Mouse (Mus musculus) spleen, embryonic (tissue): ENCODE results near the gene Lat2.
"Not testable (repeated sequence)": the region's sequence is repeated elsewhere in the genome, so short reads cannot be mapped to it uniquely, and the experiment has no call there.

Source experiments
- CTCF ChIA-PET: fragments of 350-600 bp; sonication (Branson Sonifier 250); formaldehyde crosslinking; loops from one replicate; lab custom pipeline; 2022; lab: Charles Lee

Lat2 gene

DNA sequence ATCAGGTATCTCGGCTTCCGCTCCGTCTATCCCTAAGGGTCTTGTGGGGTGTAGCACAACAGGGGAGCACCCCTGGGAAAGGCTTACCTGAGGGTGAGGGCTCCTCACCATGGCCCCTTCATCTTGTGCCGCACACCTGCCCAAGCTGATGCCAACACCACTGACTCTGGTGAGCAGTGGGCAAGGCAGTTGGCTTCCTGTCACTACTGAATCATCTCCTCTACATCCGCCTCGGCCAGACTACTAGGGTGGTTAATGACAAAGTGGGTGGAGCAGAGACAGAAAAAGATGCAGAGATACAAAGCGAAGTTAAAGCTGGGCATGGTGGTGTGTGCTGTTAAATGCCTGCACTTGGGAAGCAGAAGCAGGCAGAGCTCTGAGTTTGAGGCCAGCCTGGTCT, at the start of gene Lat2:
TSS of gene Lat2 (minus strand) at position 224 of the 400 bp plus-strand sequence.
- CTCF ChIA-PET = no interaction called here

DNA sequence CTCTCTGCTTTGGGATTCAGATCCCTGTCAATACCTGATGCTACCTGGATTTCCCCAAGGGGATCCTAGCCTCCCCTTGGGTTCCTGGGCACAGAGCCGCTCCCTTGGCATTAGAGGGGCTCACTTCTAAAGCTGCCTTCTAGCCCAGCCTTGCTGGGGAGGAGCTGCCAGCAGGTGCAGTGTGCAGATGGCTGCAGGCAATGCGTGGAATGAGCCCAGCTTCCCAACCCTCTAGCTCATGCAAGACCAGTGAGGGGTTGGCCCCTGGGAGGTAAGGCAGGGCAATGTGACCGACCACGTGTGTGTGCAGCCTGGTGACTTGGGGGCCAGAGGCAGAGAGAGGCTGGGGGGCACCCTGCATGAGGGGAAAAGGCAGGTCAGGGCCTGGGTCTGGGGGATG, 41.9 kb upstream of the Lat2 start:
- CTCF ChIA-PET = no interaction called here

DNA sequence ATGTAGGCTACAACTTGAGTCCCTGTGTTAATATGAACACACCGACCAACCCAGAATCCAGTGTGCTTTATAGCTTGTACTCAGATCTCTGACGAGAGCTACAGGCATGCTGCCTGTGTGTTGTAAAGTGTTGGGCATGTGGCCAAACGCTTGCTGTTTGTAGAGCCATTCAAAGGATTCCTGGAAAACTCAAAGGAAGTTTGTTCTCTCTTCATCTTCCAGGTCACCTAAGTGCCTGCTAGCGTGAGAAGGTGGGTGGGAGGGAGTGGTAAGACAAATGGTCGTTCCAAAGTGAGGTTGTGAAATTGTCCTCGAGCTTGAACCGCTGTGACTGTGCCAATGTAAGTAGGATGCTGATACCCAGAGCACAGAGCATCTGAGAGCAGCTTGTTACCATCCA, 37.2 kb upstream of the Lat2 start:
- CTCF ChIA-PET = no interaction called here

- CTCF ChIA-PET = interaction anchor here (0.6 to 0.9 kb wide), 4 partner anchors 24 to 142 kb away, joined by 3 to 6 read pairs (median 4); no protein-coding TSS in a partner anchor
These were observed 36.1 kb upstream of the Lat2 start for GRCm38 (mm10) chr5:134650926-134651325.

DNA sequence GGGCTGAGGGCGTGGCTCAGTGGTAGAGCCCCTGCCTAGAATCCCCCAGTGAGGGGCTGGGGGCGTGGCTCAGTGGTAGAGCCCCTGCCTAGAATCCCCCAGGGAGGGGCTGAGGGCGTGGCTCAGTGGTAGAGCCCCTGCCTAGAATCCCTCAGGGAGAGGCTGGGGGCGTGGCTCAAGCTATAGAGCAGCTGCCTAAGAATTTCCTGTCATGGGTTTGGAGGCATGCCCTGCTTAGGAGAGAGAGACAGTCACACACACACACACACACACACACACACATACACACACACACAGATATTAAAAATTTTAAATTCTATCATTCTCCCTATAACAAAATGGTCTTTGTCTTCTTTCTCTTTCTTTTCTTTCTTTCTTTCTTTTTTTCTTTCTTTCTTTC, 34.2 kb upstream of the Lat2 start:
- CTCF ChIA-PET = not testable (repeated sequence)

DNA sequence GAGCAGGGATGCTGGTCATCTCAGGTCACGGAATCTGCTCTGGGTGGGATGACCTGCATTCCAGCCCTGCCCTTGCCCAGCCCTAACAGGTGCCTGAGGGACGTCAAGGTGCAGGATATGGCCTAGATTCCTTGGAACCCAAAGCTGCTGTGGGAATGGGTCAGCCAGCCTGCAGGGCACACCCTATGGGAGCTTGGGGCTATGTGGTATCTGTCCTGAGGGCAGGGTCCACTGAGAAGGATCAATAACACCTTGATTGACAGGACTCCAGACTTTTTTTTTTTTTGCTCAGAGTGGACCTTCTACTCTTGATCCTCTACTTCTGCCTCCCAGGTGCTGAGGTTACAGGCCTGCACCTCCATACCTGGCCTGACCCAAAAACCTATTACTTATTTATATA, 32.6 kb upstream of the Lat2 start:
- CTCF ChIA-PET = no interaction called here

DNA sequence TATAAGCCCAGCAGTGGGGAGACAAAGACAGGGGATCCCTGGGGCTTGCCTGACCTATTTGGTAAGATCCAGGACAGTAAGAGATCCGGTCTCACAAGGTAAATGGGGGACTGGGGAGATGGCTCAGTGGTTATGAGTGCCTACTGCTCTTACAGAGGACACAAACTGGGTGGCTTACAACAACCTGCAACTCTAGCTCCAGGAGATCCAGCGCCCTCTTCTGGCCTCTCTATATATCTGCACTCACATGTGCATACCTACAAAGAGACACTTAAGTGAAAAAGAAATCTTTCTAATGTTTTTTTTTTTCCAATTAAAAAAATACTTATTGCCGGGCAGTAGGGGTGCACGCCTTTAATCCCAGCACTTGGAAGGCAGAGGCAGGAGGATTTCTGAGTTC, 31.6 kb upstream of the Lat2 start:
- CTCF ChIA-PET = no interaction called here

GRCm38 (mm10) chr5:134644643-134645118, 29.9 kb upstream of the Lat2 start:
- CTCF ChIA-PET = no interaction called here

DNA sequence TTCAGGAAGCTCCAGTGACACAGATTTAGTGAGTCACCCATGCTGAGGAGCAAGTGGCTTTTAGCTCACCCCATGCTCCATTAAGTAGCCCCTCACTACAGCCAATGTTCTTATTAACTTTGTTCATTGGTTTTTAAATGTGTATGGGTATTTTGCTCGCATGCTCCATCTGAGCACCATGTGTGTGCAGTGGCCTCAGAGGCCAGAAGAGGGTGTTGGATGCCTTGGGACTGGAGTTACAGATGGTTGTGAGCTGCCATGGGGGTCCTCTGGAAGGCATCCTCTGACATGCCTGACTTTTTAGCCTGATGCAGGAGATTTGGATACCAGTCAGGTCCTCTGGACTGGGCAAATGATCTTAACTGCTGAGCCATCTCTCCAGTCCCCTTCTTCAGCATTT, 29.3 kb upstream of the Lat2 start:
- CTCF ChIA-PET = interaction anchor here (0.6 kb wide), 1 partner anchor 38 kb away, joined by 4 read pairs; no protein-coding TSS in a partner anchor

DNA sequence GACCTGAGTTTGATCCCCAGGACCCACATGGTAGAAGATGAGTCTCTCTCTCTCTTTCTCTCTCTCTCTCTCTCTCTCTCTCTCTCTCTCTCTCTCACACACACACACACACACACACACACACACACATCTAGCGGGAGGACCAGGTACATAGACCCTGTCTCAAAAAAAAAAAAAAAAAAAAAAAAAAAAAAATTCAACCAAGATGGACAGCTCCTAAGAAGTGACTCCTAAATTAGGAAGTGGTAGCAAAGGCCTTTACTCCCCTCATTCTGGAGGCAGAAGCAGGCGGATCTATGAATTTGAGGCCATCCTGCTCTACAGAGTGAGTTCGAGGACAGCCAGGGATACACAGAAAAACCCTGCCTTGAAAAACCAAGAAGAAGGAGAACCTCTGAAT, 25.5 kb upstream of the Lat2 start:
- CTCF ChIA-PET = interaction anchor here (0.6 kb wide), 1 partner anchor 1505 kb away, joined by 3 read pairs; no protein-coding TSS in a partner anchor

DNA sequence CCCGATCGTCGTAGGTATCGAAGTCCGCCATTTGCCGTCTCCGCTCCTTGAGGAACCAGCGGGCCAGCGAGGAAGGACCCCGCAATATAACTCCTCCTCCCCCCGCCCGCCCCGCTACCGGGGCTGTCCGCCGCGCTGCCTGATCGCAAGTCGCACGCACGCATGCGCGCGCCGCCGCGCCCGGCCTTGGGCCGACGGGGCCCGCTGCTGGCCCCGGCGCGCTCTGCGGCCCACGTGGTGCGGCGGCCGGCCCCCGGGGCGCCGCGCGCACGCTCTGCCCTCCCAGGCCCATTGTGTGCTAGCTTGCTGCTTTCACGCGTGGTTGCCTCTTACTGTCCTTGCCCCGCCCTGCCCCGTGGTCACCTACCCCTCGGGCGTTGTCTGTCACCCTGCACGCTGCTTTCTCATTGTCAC, 24.5 kb upstream of the Lat2 start, which contains the start of gene Eif4h:
TSS of gene Eif4h (minus strand) at position 222 of the 414 bp plus-strand sequence.
- CTCF ChIA-PET = no interaction called here

- CTCF ChIA-PET = interaction anchor here (0.6 kb wide), 1 partner anchor 340 kb away, joined by 3 read pairs; no protein-coding TSS in a partner anchor
These were observed 23.8 kb upstream of the Lat2 start for GRCm38 (mm10) chr5:134638461-134639268.

DNA sequence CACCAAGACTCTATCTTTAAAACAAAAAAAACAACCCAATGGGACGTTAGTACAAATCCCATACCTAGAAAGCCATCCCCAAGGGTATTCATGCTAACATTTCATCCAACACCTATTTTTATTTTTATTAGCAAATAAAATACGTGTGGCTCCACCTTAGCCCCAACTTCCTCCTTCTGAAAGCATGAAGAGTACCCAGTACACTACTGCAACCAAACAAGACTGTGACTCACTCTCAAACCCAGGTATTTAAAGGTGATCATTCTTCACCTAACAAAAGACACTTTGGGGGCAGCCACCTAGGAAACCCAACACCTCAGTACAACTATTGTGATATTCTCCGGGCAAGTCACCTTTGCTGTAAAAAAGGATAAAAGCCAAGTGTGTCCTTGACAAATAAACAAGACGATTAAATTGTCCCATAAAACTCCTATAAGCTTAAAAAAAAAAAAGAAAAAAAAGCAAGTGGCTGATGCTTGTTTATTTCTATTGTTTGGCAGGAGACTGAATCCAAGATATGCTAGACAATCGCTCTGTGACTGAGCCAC, 23.1 kb upstream of the Lat2 start:
- CTCF ChIA-PET = interaction anchor here (0.6 kb wide), 1 partner anchor 339 kb away, joined by 3 read pairs; no protein-coding TSS in a partner anchor

- CTCF ChIA-PET = no interaction called here
These were observed 18.0 kb upstream of the Lat2 start for GRCm38 (mm10) chr5:134632841-134633240.

DNA sequence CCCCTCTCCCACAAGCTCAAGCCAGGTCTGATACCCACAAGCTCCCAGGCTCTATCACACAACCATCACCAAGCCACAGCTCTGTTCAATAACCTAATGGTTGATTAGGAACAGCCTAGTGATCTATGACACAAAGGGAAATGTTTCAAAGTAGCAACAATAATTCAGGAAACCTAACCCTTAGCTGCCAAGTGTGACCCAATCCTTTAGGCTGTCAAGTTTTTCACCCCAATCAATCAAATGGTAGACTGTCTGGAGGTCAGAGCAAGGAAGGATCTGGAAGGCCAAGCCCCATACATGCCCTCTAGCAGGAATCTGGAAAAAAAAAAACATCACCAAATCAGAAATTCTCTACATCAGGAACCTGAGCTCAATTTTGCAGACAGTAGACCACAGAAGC, 16.0 kb upstream of the Lat2 start:
- CTCF ChIA-PET = no interaction called here

DNA sequence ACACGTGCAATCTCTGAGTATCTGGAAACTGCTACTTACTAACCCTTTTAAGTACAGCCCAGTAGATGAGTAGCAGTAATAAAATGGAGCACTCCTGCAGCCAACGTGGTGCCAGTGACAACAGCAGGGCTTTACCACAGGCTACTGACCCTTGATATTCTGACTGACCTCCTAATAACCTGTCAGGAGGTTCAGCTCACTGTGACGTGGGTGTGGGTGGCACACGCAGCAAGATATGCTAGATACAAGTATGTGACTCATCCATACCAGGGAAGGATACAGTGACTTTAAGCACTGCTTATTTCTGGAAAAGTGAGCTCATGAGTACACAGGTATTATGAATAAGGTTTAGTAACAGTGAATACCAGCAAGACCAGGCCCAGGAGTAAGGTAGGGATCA, 14.7 kb upstream of the Lat2 start:
- CTCF ChIA-PET = no interaction called here

GRCm38 (mm10) chr5:134622069-134622468, 7.2 kb upstream of the Lat2 start:
- CTCF ChIA-PET = interaction anchor here (0.8 kb wide), 1 partner anchor 161 kb away, joined by 6 read pairs; no protein-coding TSS in a partner anchor

- CTCF ChIA-PET = no interaction called here
These were observed 6.3 kb upstream of the Lat2 start for GRCm38 (mm10) chr5:134621099-134621640.

GRCm38 (mm10) chr5:134620457-134620856, 5.6 kb upstream of the Lat2 start:
- CTCF ChIA-PET = no interaction called here

DNA sequence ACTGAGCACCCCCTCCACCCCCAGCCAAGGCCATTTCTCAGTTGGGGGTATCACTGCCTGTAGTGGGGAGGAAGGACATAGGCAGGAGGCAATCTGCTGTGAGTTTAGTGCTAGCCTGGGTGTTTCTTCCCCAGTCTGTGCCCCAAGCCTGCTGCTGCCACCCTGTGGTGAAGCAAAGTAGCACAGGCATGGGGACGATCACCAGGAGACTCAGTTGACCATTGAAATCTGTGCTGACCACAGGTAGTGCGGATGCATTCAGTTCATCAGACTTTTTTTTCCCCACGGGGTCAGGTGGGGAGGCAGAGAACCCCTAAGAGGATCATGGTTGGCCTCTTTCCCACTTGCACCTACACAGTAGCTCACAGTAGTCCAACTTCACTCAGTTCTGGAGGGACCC, 2.2 kb upstream of the Lat2 start:
- CTCF ChIA-PET = interaction anchor here (0.6 to 2.6 kb wide), 6 partner anchors 10 to 71 kb away, joined by 3 to 13 read pairs (median 8); partner anchors contain the start of genes Clip2 and Limk1

DNA sequence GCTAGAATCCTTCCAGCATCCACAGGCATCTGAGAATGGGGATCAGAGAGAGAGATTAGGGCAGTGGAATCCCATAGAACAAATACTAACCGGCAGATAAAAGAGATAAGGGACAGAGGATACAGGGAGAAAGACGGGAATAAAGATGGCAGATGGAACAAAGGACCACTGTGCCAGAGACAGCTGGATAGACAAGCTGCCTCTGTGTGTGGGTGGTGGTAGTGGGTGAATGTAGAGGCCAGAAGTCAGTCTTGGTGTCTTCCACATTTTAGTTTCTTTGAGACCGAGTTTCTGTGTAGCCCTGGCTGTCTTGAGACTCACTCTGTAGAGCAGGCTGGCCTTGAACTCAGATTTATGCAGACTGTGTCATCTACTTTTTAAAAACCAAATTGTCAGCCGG, 955 bp upstream of the Lat2 start:
- CTCF ChIA-PET = interaction anchor here (0.6 to 1.1 kb wide), 3 partner anchors 21 to 122 kb away, joined by 5 to 13 read pairs (median 6); no protein-coding TSS in a partner anchor

DNA sequence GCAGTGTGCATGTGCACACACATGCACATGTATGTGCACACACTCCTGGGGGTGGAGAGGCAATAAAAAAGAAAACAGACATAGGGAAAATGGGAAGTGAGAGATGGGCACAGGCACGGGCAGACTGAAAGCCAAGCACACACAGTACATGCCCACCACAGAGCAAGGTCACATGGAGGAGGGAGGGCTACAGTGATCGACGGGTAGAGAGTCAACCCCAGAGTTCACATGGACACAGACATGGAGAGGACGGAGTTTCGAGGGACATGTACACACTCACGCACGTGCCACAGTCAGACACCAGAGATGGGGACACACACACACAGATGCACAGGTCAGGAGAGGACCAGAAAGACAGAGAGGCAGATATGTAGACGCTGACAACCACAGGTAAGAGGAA, 555 bp upstream of the Lat2 start:
- CTCF ChIA-PET = interaction anchor here (1.1 kb wide), 1 partner anchor 42 kb away, joined by 6 read pairs; no protein-coding TSS in a partner anchor
